Mouse (Mus musculus) megakaryocyte, embryonic 14.5 days (primary cell): ENCODE measurements around the gene Insrr. TPM values are rescaled to one million over a fixed set of nuclear protein-coding genes. Genes with fewer than 3 reads are reported as not detected.
"Not testable (repeated sequence)": the region's sequence is repeated elsewhere in the genome, so short reads cannot be mapped to it uniquely, and the experiment has no call there.

Experiments
- H3K27me3 ChIP-seq: replicated peaks from 2 replicates; pipeline ENCODE3; 2012; ENCODE audit warnings: inconsistent platforms
- H3K36me3 ChIP-seq: replicated peaks from 2 replicates; pipeline ENCODE3; 2012; ENCODE audit warnings: low read length, inconsistent platforms, mixed read lengths
- H3K4me1 ChIP-seq: 2 replicates; pipeline ENCODE4 v1.6.1; 2012; ENCODE audit warnings: inconsistent platforms
- H3K4me3 ChIP-seq: replicated peaks from 2 replicates; pipeline ENCODE3; 2012; ENCODE audit warnings: moderate library complexity, mild to moderate bottlenecking, inconsistent platforms
- H3K9me3 ChIP-seq: 2 replicates; pipeline ENCODE4 v1.6.1; 2012; ENCODE audit warnings: inconsistent platforms
- FLI1 ChIP-seq: IDR thresholded peaks from 2 replicates; pipeline ENCODE4 v1.6.1; 2012; ENCODE audit warnings: low read length, inconsistent platforms, mixed read lengths
- GATA1 ChIP-seq: IDR thresholded peaks from 3 replicates; pipeline ENCODE4 v1.6.1; 2012; ENCODE audit warnings: mixed read lengths, low read length, inconsistent platforms, borderline replicate concordance
- polyA plus RNA-seq: library from polyadenylated mRNA; stranded (reverse); fragments of >175 nt; gene quantifications from 2 replicates; pipeline ENCODE4 v1.2.3, GENCODE M21; 2012; ENCODE audit warnings: low replicate concordance; ENCODE audit not compliant: insufficient read depth

Gene Insrr
- polyA plus RNA-seq, 1 experiment, result not detected

- H3K4me3 ChIP-seq, result no peak overlapping the region
- 0 out of 2 replicates have a peak, but pooled peaks cover 3% of the 10 kb centered on the region for H3K9me3 ChIP-seq
- peaks cover 24% of the 10 kb centered on the region for H3K4me1 ChIP-seq
- no peaks in the 10 kb centered on the region for H3K36me3 ChIP-seq
- peaks cover 76% of the 10 kb centered on the region for H3K27me3 ChIP-seq
- TF ChIP-seq GATA1 (no peak), FLI1 (no peak)
Observed at GRCm38 (mm10) chr3:87849117-87849516, 52.4 kb downstream of the Insrr start.

DNA sequence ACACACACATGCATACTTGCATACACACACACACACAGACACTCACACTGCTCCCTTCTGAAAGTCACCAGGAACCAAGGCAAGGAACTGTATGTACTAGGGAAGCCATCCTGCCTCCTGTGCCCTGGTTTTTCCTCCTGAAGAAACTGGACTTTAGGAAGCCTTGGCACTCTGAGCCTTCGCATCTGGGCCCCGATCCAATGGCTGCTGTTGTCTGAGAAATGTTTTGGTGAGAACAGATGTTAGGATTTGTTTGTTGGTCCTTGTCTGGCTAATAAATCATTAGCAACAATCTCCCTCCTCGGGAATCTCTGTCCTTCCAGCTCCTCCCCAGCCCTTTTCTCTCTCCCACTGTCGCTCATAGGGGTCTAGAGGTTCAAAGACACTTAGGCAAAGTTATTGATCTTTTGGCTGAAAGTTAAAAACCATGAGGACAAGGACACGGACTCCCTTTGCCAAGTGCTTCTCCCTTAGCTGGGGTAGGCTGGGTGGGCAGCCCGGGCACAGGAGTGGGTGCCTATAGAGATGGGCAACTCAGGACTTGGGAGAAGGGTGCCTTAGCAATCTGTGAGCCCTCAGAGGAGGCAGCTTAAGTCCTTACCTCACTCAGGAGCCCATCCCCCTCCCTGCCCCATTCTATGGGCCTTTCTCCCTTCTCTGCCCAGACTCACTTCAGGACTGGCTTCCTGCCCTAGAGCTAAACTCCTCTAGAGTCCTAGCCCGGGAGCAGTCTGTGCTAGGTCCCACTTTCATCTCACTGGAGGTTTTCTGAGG, 58.2 kb downstream of the Insrr start:
- peaks cover 45% of the 10 kb centered on the region for H3K36me3 ChIP-seq
- TF ChIP-seq GATA1, result no peak
- TF ChIP-seq FLI1, result no peak

GRCm38 (mm10) chr3:87855936-87856335, 59.2 kb downstream of the Insrr start:
- peaks cover 54% of the 10 kb centered on the region for H3K36me3 ChIP-seq
- no peak for TF ChIP-seq GATA1
- no peak overlapping the region for H3K4me3 ChIP-seq
- H3K9me3 ChIP-seq, result 0 out of 2 replicates have a peak, but pooled peaks cover 5% of the 10 kb centered on the region
- peaks cover 27% of the 10 kb centered on the region for H3K27me3 ChIP-seq
- H3K4me1 ChIP-seq, result peaks cover 19% of the 10 kb centered on the region

More for the DNA sequence above, 58.2 kb downstream of the Insrr start:
- H3K4me1 ChIP-seq, result peaks cover 19% of the 10 kb centered on the region
- H3K4me3 ChIP-seq, result no peak overlapping the region
- 0 out of 2 replicates have a peak, but pooled peaks cover 5% of the 10 kb centered on the region for H3K9me3 ChIP-seq
- H3K27me3 ChIP-seq, result peaks cover 36% of the 10 kb centered on the region

DNA sequence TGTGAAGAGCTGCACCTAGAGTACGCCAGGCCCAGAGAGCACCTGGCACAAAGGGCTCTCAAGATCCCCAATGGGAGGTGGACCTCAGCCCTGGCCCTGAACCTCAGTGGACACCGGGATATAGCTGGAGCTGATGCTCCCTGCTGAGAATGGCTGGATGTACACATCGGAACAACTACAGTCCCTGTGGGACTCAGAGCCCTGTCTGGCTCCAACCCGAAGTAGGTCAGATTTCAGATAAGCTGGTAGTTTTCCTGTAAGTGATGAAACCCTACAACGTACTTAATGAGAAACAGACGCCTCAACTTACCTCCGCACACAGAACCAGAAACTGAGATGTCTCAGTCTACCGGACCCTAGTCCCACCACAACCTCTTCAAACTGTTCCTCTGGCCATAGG, 60.9 kb downstream of the Insrr start:
- H3K9me3 ChIP-seq, result 0 out of 2 replicates have a peak, but pooled peaks cover 5% of the 10 kb centered on the region
- peaks cover 70% of the 10 kb centered on the region for H3K36me3 ChIP-seq
- TF ChIP-seq FLI1, result no peak
- no peak for TF ChIP-seq GATA1
- peaks cover 19% of the 10 kb centered on the region for H3K4me1 ChIP-seq
- H3K4me3 ChIP-seq, result no peak overlapping the region
- H3K27me3 ChIP-seq, result peaks cover 12% of the 10 kb centered on the region

DNA sequence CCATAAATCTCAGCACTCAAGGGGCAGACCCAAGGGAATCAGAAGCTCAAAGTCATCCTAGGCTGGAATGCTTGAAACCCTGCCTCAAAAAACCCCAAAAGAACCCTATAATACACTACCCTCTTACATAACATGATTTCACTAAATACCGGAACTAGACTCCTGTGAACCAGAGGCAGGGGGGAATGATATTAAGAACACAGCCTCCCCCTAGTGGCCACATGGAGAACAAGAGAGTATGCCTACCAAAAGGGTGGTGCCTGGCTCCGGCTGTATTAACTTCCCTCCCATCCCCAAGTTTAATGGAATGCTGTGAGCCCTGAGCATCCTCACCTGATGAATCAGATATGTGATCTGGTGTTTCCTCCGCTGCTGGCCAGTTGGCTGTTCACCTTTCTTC, 63.1 kb downstream of the Insrr start:
- H3K36me3 ChIP-seq, result peaks cover 87% of the 10 kb centered on the region
- no peaks in the 10 kb centered on the region for H3K27me3 ChIP-seq
- H3K4me1 ChIP-seq, result peaks cover 12% of the 10 kb centered on the region
- 0 out of 2 replicates have a peak, but pooled peaks cover 5% of the 10 kb centered on the region for H3K9me3 ChIP-seq
- no peak for TF ChIP-seq GATA1
- no peak for TF ChIP-seq FLI1
- no peak overlapping the region for H3K4me3 ChIP-seq

DNA sequence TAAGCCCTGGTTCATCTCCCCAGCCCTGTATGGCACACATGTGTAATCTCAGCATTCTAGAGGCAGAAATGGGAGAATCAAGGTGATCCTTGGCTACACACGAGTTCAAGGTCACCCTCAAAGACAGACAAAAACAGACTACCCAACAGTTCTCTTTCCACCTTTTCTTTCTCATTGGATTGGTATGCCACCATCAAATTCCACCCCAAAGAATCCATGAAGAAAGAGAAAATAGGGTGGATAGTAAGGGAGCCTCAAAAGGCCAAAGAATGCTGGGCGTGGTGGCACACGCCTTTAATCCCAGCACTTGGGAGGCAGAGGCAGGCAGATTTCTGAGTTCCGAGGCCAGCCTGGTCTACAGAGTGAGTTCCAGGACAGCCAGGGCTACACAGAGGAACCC, 67.4 kb downstream of the Insrr start:
- not testable (repeated sequence) for H3K27me3 ChIP-seq, H3K4me3 ChIP-seq, H3K9me3 ChIP-seq, H3K4me1 ChIP-seq
- H3K36me3 ChIP-seq, result peaks cover 91% of the 10 kb centered on the region

Other genes starting within 250 kb of the Insrr start
- 0.43 and 1.4 TPM in 2 replicates for gene Arhgef11, start 179.4 kb upstream of the Insrr start, polyA plus RNA-seq
- gene Lrrc71, start 48.3 kb upstream of the Insrr start, polyA plus RNA-seq, result 7.0 and 16.6 TPM in 2 replicates
- not detected in 2 replicates for gene Ntrk1, start 1.8 kb upstream of the Insrr start, polyA plus RNA-seq
- 164 and 715 TPM in 2 replicates for gene Pear1, start 27.4 kb downstream of the Insrr start, polyA plus RNA-seq
- 0.12 TPM in 1 of 2 replicates, not detected in the other for gene Sh2d2a, start 49.8 kb downstream of the Insrr start, polyA plus RNA-seq
- gene Prcc, start 88.7 kb downstream of the Insrr start, polyA plus RNA-seq, result 62.4 and 99.1 TPM in 2 replicates
- gene Hdgf, start 109.4 kb downstream of the Insrr start, polyA plus RNA-seq, result 140 and 1,011 TPM in 2 replicates
- 3.1 and 14.1 TPM in 2 replicates for gene Mrpl24, start 122.6 kb downstream of the Insrr start, polyA plus RNA-seq
- 2.9 and 3.6 TPM in 2 replicates for gene Isg20l2, start 133.4 kb downstream of the Insrr start, polyA plus RNA-seq
- gene Rrnad1, start 133.8 kb downstream of the Insrr start, polyA plus RNA-seq, result 13.9 and 14.0 TPM in 2 replicates
- 0.47 TPM in 1 of 2 replicates, not detected in the other for gene Crabp2, start 151.7 kb downstream of the Insrr start, polyA plus RNA-seq
- gene Nes, start 174.1 kb downstream of the Insrr start, polyA plus RNA-seq, result 0.29 TPM in 1 of 2 replicates, not detected in the other
- not detected in 2 replicates for gene Bcan, start 203.3 kb downstream of the Insrr start, polyA plus RNA-seq
- gene Hapln2, start 230.6 kb downstream of the Insrr start, polyA plus RNA-seq, result not detected in 2 replicates
- 5.3 and 18.9 TPM in 2 replicates for gene Gpatch4, start 246.2 kb downstream of the Insrr start, polyA plus RNA-seq